Mouse (Mus musculus): ENCODE results near the gene Wdfy3. TPM values are rescaled to one million over a fixed set of nuclear protein-coding genes. Genes with fewer than 3 reads are reported as not detected.

The Wdfy3 gene
- total and polyA plus RNA-seq, 2 experiments from 2014 or later: 18.2 to 89.2 TPM

DNA sequence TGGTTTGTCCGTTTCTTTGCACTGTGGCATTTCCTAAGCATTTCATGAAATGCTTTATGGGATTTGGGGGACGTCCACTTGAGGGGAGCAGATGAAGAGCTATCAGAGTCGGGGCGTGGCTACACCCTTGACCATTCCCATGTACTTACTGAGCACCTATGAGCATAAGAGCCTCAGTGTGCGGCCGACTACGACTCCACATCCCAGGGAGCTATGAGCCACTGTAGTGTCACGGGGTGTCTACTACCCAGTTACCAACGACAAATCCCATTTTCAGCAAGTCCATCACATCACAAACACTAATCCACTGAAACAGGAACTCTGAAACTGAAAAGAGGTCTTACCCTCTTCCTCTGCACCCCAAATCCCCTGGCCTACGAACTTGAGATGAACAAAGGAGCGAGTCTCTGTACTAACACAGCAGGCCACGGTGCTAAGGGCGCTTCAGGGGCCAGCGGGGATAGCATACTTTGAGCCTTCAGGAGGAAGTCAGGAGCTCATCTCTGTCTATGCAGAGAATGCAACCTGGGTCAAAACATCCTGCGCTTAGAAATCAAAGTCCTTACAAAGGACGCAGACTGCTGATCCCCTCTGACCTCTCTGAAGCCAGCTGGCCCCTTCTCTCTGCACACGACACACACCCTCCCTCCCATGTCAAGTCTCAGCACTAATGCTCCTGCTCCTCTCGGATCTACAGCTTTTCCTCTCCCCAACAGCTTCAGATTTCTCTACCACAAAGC is 6.5 kb downstream of the Wdfy3 start:
- no peak overlapping the region for H3K9ac ChIP-seq (replicated peaks; ENCODE audit: low read length, poor library complexity, severe bottlenecking)
- ATAC-seq (ENCODE audit: low FRiP score) (no peak), DNase-seq (ENCODE audit: low spot score) (no peak)
- no peaks in the 10 kb centered on the region for H3K27me3 ChIP-seq (ENCODE audit: insufficient read depth, low read length)
- H3K4me3 ChIP-seq (ENCODE audit: low read depth, low read length): no peak overlapping the region
- no peaks in the 10 kb centered on the region; the same call in 1 of the 2 replicates for H3K36me3 ChIP-seq (ENCODE audit: insufficient read depth, low read length)
- H3K4me1 ChIP-seq (ENCODE audit: insufficient read depth, low read length): peaks cover 23% of the 10 kb centered on the region
- no peak for TF ChIP-seq CTCF (IDR thresholded peaks at IDR 0.05)
- 25% methylated on average over 18 of the region's 18 CpGs for WGBS
- H3K27ac ChIP-seq (ENCODE audit: low read depth, low read length): no peak overlapping the region
- H3K9me3 ChIP-seq (ENCODE audit: low read length): no peaks in the 10 kb centered on the region
- no peak overlapping the region for H3K4me2 ChIP-seq (ENCODE audit: low read depth, low read length, poor library complexity, severe bottlenecking)

DNA sequence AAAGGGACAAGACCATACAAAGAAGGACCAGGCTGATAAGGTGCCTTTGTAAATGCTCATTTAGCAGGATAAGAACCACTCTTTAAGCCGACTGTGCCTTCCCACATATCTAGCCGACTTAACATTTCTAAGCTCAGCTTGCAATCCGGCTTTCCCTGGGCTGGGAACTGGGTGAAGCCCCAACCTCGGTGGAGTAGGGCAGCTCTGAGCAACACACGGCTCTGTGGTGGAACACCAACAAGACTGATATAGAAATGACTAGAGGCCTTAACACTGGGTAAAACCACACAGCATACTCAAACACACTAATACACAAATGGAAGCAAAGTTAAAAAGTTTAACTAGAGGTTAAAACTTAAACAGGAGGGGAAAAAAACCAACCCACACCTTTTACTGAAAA is 7.9 kb downstream of the Wdfy3 start:
- ATAC-seq (ENCODE audit: low FRiP score): no peak

DNA sequence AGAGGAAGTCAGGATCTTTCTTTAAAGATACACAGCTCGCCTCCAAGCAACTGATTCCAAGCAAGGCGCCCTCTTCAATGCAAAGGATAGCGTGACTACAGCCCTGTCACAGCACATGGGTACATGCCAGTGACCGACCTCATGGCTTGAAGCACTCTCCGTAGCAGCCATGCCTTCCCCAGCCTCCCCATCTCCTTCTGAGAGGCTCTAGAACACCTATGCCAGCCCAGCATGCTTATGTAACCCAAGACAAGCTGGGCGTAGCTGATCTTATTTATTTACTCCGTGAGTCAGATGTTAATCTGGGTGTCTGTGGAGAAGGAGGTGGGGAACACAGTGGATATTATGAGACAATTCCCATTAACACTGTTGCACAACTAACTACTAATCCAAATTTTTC is 13.8 kb downstream of the Wdfy3 start:
- no peaks in the 10 kb centered on the region for H3K36me3 ChIP-seq (ENCODE audit: insufficient read depth, low read length)
- TF ChIP-seq CTCF (IDR thresholded peaks at IDR 0.05): no peak
- WGBS: 58% methylated on average over 7 of the region's 7 CpGs
- H3K4me3 ChIP-seq (ENCODE audit: low read depth, low read length): no peak overlapping the region
- H3K9me3 ChIP-seq (ENCODE audit: low read length): no peaks in the 10 kb centered on the region
- no peak overlapping the region for H3K27ac ChIP-seq (ENCODE audit: low read depth, low read length)
- no peaks in the 10 kb centered on the region for H3K27me3 ChIP-seq (ENCODE audit: insufficient read depth, low read length)
- DNase-seq (ENCODE audit: low spot score) (no peak), ATAC-seq (ENCODE audit: low FRiP score) (no peak)
- no peak overlapping the region for H3K9ac ChIP-seq (replicated peaks; ENCODE audit: low read length, poor library complexity, severe bottlenecking)
- H3K4me2 ChIP-seq (ENCODE audit: low read depth, low read length, poor library complexity, severe bottlenecking): no peak overlapping the region
- peaks cover 6% of the 10 kb centered on the region; the same call in 1 of the 2 replicates for H3K4me1 ChIP-seq (ENCODE audit: insufficient read depth, low read length)

More for the DNA sequence above, 7.9 kb downstream of the Wdfy3 start:
- Histone ChIP-seq H3K9ac (replicated peaks; ENCODE audit: low read length, poor library complexity, severe bottlenecking) (no peak overlapping the region), H3K4me3 (ENCODE audit: low read depth, low read length) (no peak overlapping the region), H3K27me3 (ENCODE audit: insufficient read depth, low read length) (no peaks in the 10 kb centered on the region), H3K36me3 (ENCODE audit: insufficient read depth, low read length) (no peaks in the 10 kb centered on the region), H3K27ac (ENCODE audit: low read depth, low read length) (no peak overlapping the region), H3K4me2 (ENCODE audit: low read depth, low read length, poor library complexity, severe bottlenecking) (no peak overlapping the region), H3K4me1 (ENCODE audit: insufficient read depth, low read length) (peaks cover 14% of the 10 kb centered on the region), H3K9me3 (ENCODE audit: low read length) (no peaks in the 10 kb centered on the region)
- 58% methylated on average over 5 of the region's 5 CpGs for WGBS
- no peak for TF ChIP-seq CTCF (IDR thresholded peaks at IDR 0.05)
- no peak for DNase-seq (ENCODE audit: low spot score)

DNA sequence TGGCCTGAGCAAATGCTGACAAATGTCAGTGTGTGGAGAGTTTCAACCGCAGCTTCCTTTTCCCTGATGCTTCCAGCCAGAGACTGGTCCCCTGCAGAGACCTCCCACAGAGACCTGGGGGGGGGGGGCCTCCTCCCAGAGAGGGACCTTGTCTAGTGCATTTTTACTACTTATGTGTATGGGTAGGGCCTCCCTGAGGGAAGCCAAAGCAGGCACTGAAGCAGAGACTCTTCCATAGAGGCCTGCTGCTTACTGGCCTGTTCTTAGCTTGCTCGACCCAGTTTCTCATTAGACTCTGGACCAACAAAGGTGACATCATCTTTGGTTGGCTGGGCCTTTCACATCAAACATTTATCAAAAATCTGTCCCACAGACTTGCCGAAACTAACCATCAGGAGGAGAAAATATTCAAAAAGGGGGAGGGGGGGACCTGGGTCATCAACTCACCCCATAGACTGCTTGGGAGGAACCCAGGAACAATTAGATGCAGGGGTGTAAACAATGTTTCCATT is 14.5 kb downstream of the Wdfy3 start:
- H3K27me3 ChIP-seq (ENCODE audit: insufficient read depth, low read length): no peaks in the 10 kb centered on the region
- H3K4me3 ChIP-seq (ENCODE audit: low read depth, low read length): no peak overlapping the region
- ATAC-seq (ENCODE audit: low FRiP score) (no peak), DNase-seq (ENCODE audit: low spot score) (no peak)
- H3K27ac ChIP-seq (ENCODE audit: low read depth, low read length): no peak overlapping the region
- no peak for TF ChIP-seq CTCF (IDR thresholded peaks at IDR 0.05)
- H3K9ac ChIP-seq (replicated peaks; ENCODE audit: low read length, poor library complexity, severe bottlenecking): no peak overlapping the region
- H3K4me1 ChIP-seq (ENCODE audit: insufficient read depth, low read length): peaks cover 6% of the 10 kb centered on the region; the same call in 1 of the 2 replicates
- no peaks in the 10 kb centered on the region for H3K9me3 ChIP-seq (ENCODE audit: low read length)
- 38% methylated on average over 3 of the region's 3 CpGs for WGBS
- H3K36me3 ChIP-seq (ENCODE audit: insufficient read depth, low read length): no peaks in the 10 kb centered on the region
- H3K4me2 ChIP-seq (ENCODE audit: low read depth, low read length, poor library complexity, severe bottlenecking): no peak overlapping the region

DNA sequence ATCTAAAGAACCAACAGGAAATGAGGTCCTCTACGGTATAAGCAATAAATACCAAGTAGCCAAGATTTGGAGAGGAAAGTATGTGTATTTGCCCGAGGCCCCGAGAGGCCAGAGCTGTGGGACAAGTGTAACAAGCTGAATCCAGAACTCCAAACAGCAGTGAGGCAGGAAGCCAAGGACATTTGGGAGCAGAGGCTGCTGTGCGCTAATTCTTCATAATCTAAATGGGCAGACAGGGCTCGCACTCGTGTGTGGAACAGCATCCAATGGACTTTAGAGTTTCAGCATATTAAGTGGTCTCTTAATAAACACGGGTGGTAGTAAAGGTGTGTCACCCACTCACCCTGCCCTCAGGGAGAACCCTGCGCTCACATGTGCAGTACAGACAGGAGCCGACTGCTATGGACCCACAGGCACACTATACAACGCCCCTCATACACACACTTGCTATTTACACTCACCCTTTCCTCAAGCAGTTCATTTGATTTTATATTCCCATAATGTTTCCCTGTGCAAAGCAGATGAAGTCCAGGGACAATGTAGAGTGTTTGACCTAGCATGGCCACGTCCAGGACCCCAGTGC is 15.1 kb downstream of the Wdfy3 start:
- 78% methylated on average over 11 of the region's 11 CpGs for WGBS
- TF ChIP-seq CTCF (IDR thresholded peaks at IDR 0.05): no peak
- DNase-seq (ENCODE audit: low spot score): no peak
- no peak overlapping the region for H3K27ac ChIP-seq (ENCODE audit: low read depth, low read length)
- no peaks in the 10 kb centered on the region for H3K27me3 ChIP-seq (ENCODE audit: insufficient read depth, low read length)
- H3K4me1 ChIP-seq (ENCODE audit: insufficient read depth, low read length): peaks cover 6% of the 10 kb centered on the region; the same call in 1 of the 2 replicates
- no peaks in the 10 kb centered on the region for H3K36me3 ChIP-seq (ENCODE audit: insufficient read depth, low read length)
- H3K9ac ChIP-seq (replicated peaks; ENCODE audit: low read length, poor library complexity, severe bottlenecking): no peak overlapping the region
- no peaks in the 10 kb centered on the region for H3K9me3 ChIP-seq (ENCODE audit: low read length)
- no peak overlapping the region for H3K4me3 ChIP-seq (ENCODE audit: low read depth, low read length)
- H3K4me2 ChIP-seq (ENCODE audit: low read depth, low read length, poor library complexity, severe bottlenecking): no peak overlapping the region
- ATAC-seq (ENCODE audit: low FRiP score): no peak

DNA sequence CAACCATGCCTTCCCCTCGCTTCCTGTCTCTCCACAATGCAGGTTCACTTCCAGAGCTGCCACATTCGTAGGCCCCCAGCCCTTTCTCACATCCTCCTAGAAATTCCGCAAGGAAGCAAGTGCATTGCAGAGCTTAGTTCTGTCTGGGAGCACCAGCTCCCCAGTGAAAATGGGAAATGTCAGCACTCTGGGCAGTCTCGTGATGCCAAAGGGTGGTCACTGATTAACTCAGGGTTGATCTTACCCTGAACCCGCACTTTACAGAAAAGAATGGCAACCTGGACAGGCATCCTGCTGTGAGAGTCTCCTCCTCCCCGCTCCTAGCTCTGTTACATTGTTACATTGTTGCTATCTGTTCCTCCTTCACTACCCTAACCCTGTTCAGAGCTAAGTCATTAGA is 16.8 kb downstream of the Wdfy3 start:
- peaks cover 6% of the 10 kb centered on the region; the same call in 1 of the 2 replicates for H3K4me1 ChIP-seq (ENCODE audit: insufficient read depth, low read length)
- no peaks in the 10 kb centered on the region for H3K9me3 ChIP-seq (ENCODE audit: low read length)
- H3K9ac ChIP-seq (replicated peaks; ENCODE audit: low read length, poor library complexity, severe bottlenecking): no peak overlapping the region
- H3K27me3 ChIP-seq (ENCODE audit: insufficient read depth, low read length): no peaks in the 10 kb centered on the region
- DNase-seq (ENCODE audit: low spot score) (no peak), ATAC-seq (ENCODE audit: low FRiP score) (no peak)
- 75% methylated on average over 6 of the region's 6 CpGs for WGBS
- TF ChIP-seq CTCF (IDR thresholded peaks at IDR 0.05): no peak
- no peak overlapping the region for H3K4me3 ChIP-seq (ENCODE audit: low read depth, low read length)
- H3K4me2 ChIP-seq (ENCODE audit: low read depth, low read length, poor library complexity, severe bottlenecking): no peak overlapping the region
- no peaks in the 10 kb centered on the region for H3K36me3 ChIP-seq (ENCODE audit: insufficient read depth, low read length)
- H3K27ac ChIP-seq (ENCODE audit: low read depth, low read length): no peak overlapping the region
